Mouse (Mus musculus): ENCODE data around the gene Emc9.

DNA sequence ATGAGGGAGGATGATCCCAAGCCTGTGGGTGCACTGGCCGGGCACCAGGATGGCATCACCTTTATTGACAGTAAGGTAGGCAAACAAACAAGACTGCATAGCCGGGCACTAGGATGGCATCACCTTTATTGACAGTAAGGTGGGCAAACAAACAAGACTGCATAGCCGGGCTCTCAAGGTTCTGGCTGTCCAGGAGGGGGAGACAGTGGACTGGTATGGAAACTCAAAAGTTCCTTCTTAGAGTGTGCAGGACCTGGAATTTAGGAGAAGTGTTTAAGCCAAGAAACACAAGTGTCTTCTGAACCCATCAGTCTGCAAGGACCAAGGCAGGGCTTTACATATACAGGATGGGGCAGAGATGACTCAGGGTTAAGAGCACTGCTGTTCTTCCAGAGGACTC, 19.4 kb downstream of the Emc9 start:
- TF ChIP-seq POLR2A (IDR thresholded peaks at IDR 0.05; ENCODE audit: insufficient read length, low read depth) (no peak), E2F4 (IDR thresholded peaks at IDR 0.05; ENCODE audit: insufficient read depth) (no peak), MAX (IDR thresholded peaks at IDR 0.05; ENCODE audit: low read depth) (no peak), POLR2AphosphoS2 (IDR thresholded peaks at IDR 0.05; ENCODE audit: insufficient read length, low read depth) (no peak), REST (IDR thresholded peaks at IDR 0.05; ENCODE audit: insufficient read depth, insufficient read length) (no peak), MYOG (IDR thresholded peaks at IDR 0.05; ENCODE audit: control insufficient read depth in 1 of 3, insufficient read depth in 1 of 3, insufficient read length in 2 of 3, low read depth in 2 of 3) (no peak), CEBPB (IDR thresholded peaks at IDR 0.05; ENCODE audit: insufficient read depth, poor library complexity, severe bottlenecking) (no peak), MYOD1 (IDR thresholded peaks at IDR 0.05; ENCODE audit: control insufficient read depth in 1 of 3, insufficient read length in 2 of 3, low read depth in 2 of 3) (no peak), TCF3 (IDR thresholded peaks at IDR 0.05; ENCODE audit: insufficient read length, low read depth) (no peak), USF1 (IDR thresholded peaks at IDR 0.05; ENCODE audit: low read depth) (no peak), TCF12 (IDR thresholded peaks at IDR 0.05; ENCODE audit: insufficient read depth, poor library complexity, severe bottlenecking) (no peak), SRF (IDR thresholded peaks at IDR 0.05; ENCODE audit: control insufficient read depth, insufficient read length, low read depth) (no peak)

Measured in myocyte (in vitro differentiated cells).